Mouse (Mus musculus) cerebellum, postnatal 4 days (tissue): ENCODE data around the gene Gm13305.
"Not testable (repeated sequence)": the region's sequence is repeated elsewhere in the genome, so short reads cannot be mapped to it uniquely, and the experiment has no call there.

Experiments
- DNase-seq, 2 experiments: peaks; one replicate each; pipeline ENCODE4 v3.0.0; 2022; ENCODE audit warnings: low spot score in 2 of 2, mixed read lengths in 1 of 2

Gm13305 gene

DNA sequence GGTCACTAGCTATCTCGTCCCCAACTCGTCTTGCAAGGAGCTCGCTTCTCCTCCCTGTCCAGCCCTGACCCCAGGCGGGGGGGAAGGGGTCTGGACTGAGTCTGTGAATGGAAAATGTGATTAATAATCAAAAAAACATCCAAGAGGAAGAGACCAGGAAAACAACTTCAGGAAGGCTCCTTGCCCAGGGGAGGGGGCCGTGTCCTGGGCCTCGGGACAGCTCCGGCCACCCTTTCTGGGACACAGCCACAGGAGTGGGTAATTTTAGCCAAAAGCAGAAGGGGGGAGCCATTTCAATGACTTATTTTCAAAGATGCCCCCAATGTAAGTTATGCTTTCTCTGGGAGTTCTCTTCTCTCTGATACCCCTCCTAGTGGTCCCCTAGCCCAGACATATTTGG lies at the start of gene Gm13305:
Gene Gm13305 (minus strand): TSS at position 101 of the 400 bp plus-strand sequence.
- DNase-seq = not testable (repeated sequence)

DNA sequence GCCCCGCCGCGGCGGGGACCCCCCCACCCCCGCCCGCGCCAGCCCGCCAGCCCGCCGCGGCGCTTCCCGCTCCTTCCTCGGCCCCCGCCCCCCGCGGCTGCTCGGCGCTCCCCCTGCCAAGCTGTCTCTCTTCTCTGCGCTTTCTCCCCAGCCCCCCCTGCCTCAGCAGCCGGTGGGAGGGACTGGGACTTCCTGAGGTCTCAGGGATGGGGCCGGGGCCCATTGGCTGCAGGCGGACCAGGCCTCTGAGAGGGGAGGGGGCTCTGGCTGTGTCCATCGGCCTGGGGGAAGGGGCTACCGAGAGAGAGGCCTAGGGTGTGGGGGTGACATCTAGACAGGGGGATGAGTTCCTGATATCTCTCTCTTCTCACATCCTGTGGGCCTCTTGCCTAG lies 16.6 kb upstream of the Gm13305 start:
- DNase-seq = not testable (repeated sequence)

- not testable (repeated sequence) for DNase-seq
These were observed 16.0 kb upstream of the Gm13305 start for GRCm38 (mm10) chr4:42184324-42184979.

DNA sequence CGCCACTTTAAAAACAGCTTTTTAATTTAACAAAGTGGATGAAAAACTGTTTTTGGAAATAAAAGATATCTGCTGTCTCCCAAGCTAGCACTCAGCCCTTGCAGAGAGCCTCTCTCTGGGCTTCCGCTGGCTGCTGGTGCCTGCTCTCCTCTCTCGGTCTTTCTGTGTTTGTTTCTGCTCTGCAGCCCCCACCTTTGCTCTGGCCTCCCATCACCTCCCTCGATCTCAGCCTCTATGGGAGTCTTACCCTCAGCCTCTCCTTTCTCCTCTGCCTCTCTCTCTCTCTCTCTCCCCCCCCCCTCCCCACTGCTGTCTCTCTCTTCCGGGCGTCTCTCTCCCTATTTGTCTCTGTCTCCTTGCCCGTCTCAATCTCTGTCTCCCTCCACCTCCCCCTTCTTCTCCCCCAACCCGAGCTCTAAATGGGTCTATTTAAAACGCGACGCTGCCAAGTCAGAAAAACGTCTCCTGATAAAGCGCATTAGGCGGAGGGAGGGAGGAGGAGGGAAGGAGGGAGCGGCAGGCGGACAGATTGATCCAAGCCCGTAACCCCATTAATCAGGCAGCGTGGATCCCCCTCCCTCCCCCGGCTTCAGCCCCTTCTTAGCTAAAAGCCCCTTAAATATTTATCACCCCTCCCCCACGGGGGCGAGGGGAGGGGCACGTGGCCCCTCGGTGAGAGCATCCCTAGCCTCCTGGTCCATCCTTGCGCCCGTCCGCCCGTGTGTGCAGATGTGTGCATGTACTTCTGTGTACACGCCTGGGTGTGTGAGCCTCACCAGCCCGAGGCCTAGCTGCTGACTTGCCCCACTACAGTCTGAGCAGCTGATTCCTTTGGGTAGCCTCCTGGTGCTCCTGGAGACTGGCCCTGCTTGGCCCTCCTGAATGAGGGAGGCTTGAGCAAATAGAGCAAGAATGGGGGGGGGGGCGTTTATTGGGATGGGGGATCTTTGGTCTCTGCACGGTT lies 15.1 kb upstream of the Gm13305 start:
- not testable (repeated sequence) for DNase-seq

- DNase-seq = not testable (repeated sequence)
These were observed 9.8 kb upstream of the Gm13305 start for GRCm38 (mm10) chr4:42178243-42178642.

DNA sequence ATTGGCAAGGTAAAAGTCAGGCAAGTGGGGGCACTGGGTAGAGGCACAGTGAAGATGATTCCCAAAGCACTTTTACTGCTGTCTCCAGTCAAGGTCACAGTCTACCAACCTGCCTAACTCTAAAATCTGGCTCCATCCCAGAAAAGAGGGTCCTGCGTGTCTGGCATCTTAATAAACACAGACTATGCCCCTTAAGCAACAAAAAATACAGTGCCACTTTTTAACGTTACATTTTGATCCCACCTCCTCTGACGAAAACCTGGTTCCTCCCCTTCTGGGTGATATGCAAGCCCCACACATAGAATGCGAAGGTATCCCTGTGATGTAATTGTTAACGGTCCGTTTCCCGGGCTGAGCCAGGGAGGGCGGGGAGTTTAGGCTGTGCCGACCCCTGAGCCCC lies 15.3 kb downstream of the Gm13305 start, which contains the start of gene Gm13306:
Gene Gm13306 (plus strand): TSS at position 301 of the 400 bp plus-strand sequence.
- not testable (repeated sequence) for DNase-seq

DNA sequence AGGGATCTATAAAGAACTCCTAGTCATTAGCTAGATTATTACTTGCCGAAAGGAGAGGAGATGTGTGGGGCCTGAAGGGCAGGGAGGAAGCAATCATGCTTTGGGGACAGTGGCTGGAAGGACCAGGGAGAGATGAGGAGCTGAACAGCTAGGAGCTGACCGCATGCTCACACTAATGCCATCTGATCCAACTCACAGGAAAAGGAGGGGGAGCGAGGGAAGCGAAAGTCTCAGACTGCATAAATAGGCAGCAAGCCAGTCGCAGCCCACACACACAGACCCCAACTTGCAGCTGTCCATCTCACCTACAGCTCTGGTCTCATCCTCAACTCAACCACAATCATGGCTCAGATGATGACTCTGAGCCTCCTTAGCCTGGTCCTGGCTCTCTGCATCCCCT lies 53.9 kb downstream of the Gm13305 start, which contains the start of gene Gm13304:
Gene Gm13304 (plus strand): TSS at position 301 of the 400 bp plus-strand sequence.
- not testable (repeated sequence) for DNase-seq
